Mouse (Mus musculus) embryonic fibroblast, embryonic 13.5 days (primary cell): ENCODE results near the gene Zscan2.

ENCODE experiments used
- CTCF ChIP-seq: IDR thresholded peaks from 2 replicates; pipeline ENCODE4 v1.5.1; 2011; ENCODE audit warnings: mild to moderate bottlenecking, control low read depth, low read length, moderate library complexity, borderline replicate concordance; ENCODE audit not compliant: insufficient read depth
- POLR2A ChIP-seq: IDR thresholded peaks from 2 replicates; pipeline ENCODE4 v1.6.1; 2011; ENCODE audit warnings: low read depth, mild to moderate bottlenecking, control low read depth, low read length, moderate library complexity

GRCm38 (mm10) chr7:80839755-80840154 lies 21.0 kb upstream of the Zscan2 start:
- TF ChIP-seq CTCF (no peak), POLR2A (no peak)
